Mouse (Mus musculus) embryo, embryonic 9.5 days (tissue): ENCODE measurements around the gene P4ha2.

Experiments used
- DNase-seq: peaks from one replicate; pipeline ENCODE4 v3.0.0-alpha.2; 2017; ENCODE audit errors: extremely low spot score

Gene P4ha2

DNA sequence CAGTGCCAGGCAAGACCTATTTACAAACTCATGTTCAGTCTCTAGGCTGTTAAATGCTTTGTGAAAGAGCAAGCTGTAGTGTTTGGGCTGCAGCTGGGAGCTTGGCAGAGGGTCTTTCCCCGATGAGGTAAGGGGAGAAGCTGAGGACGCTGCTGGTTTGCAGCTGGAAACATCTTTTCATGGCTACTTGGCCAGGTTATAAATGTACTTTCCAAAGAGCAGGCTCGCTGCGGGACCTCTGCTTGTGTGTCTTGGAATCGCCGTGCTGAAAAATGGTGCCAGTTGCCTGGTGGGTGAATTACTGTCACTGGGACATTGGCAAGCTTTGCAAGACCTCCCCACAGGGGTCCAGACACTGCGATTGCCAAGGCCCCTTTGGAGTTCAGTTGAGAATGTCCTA, 7.3 kb downstream of the P4ha2 start:
- no peak for DNase-seq

GRCm38 (mm10) chr11:54108131-54108530, 8.2 kb downstream of the P4ha2 start:
- DNase-seq: no peak

DNA sequence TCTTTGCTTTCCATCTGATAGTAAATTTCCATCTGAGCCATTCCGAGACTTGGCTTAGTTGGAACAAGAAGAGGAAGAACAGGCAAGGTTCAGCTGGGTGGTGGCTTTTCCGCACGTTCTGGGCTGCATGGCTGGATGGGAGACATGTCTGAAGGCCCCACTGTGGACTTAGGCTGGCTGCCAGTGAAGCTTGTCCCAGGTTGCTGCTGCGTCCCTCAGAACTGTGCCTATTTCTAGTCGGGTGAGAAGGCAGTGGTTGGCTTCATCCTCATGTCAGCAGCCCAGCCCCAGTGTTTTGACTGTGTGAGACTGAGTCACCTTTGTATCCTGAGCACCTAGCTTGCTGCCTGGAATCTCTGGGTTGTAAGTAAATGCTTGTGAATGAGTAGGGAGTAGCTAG, 9.0 kb downstream of the P4ha2 start:
- DNase-seq: no peak

DNA sequence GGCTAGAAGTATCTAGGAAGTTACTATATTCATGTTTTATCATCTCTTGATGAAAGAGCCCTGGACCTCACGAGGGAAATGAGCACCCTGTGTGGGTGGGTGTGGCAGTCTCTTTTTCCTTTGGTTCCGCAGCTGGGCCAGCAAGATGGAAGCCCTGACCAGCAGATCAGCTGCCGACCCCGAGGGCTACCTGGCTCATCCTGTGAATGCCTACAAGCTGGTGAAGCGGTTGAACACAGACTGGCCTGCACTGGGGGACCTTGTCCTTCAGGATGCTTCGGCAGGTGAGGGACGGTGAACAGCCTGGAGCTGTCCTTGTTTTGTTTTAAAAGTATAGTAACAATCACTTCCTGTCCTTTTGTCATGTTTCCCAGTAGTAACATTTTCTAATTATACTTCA, 11.4 kb downstream of the P4ha2 start:
- no peak for DNase-seq

DNA sequence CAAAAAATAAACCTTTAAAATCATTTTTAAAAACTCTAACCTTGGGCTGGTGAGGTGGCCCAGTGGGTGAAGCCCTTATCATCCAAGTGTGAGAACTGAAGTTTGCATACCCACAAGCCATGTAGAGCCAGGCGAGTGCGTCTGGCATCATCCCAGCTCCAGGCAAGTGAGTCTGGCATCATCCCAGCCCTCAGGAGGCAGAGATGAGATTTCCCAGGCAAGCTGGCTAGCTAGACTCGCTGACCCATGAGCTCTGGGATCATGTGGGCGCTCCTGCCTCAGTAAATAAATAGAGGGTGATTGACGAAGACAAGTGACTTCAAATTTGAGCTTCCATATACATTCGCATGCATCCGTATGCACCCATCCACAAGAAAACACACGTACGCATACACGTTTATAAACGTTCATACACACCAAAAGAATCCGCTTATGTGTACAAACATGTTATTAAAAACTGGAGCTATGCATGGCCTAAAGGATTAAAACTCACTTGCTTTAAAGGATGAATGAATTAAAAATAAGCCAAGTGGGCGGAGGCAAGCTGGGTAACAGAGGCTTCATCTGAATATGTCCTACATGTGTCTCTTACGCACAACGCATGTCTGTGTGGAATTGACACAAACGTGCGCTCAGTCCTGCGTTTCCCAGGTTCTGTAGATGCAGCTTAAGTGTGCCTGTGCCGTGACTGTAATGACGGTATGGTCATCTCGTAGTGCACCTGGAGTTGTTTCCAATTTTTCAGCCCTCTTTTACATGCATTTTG, 12.3 kb downstream of the P4ha2 start:
- DNase-seq: no peak

GRCm38 (mm10) chr11:54112920-54113319, 13.0 kb downstream of the P4ha2 start:
- peak; percentile 92 for DNase-seq

- no peak for DNase-seq
Observed at GRCm38 (mm10) chr11:54113352-54113751, 13.5 kb downstream of the P4ha2 start.

DNA sequence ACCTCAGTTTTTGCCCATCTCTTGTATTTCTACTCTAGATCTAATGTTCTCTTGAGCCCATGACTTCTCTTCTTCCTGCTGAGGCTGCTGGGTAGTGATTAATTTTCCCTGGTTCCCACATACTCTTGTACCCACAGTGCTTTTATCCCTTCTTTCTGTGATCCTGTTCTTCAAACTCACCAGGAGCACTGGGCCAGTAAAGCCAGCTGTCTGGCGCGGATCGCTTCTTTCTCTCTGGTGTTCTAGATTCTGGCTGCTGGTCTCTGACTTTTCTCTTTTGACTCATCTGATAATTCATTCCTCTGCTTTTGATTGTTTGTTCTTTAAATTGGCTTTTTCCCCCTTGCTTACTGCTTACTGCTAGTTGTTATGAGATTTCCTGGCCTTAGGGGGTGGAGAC, 14.9 kb downstream of the P4ha2 start:
- DNase-seq: no peak

- no peak for DNase-seq
Observed at GRCm38 (mm10) chr11:54115301-54115700, 15.4 kb downstream of the P4ha2 start.

DNA sequence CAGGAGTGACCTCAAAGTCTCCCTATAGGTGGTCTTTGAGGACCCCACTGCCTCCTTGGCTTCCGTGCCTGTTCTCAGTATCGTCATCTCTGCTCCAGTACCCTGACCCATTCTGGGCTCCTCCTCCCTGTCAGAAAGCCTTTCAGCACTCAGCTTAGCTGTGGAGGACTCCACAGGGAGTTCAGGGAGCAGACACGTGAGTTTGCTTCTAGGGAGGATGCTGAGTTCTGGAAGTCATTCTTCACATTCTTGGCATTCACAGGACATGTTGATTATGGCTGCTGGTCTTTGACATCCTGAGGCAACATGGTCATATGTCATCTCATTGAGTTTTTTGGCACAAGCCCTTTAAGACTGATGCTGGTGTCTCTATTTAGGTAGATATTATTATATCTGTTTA, 16.0 kb downstream of the P4ha2 start:
- DNase-seq: no peak

- DNase-seq: no peak
Observed at GRCm38 (mm10) chr11:54116406-54116805, 16.5 kb downstream of the P4ha2 start.

GRCm38 (mm10) chr11:54117096-54117495, 17.2 kb downstream of the P4ha2 start:
- DNase-seq: no peak

DNA sequence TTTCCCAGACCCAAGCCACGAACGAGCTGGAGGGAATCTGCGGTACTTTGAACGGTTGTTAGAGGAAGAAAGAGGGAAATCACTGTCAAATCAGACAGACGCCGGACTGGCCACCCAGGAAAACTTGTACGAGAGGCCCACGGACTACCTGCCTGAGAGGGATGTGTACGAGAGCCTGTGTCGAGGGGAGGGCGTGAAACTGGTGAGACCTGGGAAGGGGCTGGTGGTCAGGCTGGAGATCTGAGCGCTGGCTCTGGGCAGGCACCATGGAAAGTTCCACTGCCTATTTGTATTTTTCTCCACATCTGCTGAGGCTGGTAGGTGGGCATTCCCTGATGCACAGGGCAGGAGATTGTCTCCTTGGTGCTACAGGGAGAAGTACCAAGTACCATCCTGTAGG, 19.2 kb downstream of the P4ha2 start:
- no peak for DNase-seq

DNA sequence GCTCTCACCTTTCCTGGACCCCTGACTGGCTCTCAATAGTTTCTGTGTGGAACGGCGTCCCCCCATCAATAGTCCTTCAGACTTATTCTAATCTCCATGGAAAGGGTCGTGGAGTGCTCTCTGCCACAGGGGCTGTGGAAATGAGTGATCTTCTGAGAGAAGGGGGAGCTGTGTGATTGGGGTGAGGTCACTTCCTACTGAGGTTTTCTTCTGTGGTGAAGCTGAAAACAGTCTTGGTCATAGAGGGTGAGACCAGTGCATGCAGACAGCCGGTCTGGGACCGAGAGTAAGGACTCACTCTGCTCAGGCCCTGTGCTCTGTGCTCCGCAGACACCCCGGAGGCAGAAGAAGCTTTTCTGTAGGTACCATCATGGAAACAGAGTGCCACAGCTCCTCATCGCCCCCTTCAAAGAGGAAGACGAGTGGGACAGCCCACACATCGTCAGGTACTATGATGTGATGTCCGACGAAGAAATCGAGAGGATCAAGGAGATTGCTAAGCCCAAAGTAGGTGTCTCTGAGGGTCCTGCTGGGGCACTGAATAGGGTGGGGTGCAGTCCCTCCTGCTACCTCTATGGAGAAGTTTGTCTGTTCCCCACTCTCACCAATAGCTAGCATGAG, 20.0 kb downstream of the P4ha2 start:
- no peak for DNase-seq

- DNase-seq: no peak
Observed at GRCm38 (mm10) chr11:54122416-54123264, 22.7 kb downstream of the P4ha2 start.

GRCm38 (mm10) chr11:54125982-54126648, 26.2 kb downstream of the P4ha2 start:
- DNase-seq: no peak

DNA sequence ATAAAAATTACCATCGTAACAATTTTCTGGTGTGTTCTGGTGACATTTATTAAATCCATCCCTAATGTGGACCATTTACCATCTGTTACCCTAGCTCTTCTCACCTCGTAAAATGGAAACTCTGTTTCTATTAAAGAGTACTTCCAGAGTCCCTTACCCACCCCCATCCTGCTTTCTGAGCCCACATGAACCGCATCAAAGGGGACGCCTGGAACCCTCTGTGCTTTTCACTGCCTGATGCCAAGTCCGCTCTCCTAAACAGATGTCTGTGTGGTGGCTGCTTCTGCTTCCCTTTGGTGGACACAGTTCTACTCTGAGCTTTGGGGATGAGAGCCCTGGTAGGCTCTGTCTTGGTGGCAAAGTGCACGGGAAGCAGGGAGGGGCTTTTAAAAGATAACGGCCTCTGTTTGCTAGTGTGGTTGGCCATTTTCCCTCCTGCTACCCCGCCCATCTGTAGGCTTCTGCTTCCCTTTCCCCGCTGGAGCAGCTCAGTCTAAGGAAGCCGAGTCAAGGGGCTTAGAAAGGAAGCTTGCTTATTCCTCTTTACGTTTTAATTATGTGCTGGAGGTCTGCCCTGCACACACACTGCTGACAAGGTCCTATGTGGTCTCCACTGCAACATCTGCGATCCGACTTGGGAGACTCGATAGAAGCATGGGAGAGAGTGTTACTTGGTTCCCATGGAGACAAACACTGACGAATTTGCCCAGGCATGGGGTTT, 26.9 kb downstream of the P4ha2 start:
- no peak for DNase-seq

DNA sequence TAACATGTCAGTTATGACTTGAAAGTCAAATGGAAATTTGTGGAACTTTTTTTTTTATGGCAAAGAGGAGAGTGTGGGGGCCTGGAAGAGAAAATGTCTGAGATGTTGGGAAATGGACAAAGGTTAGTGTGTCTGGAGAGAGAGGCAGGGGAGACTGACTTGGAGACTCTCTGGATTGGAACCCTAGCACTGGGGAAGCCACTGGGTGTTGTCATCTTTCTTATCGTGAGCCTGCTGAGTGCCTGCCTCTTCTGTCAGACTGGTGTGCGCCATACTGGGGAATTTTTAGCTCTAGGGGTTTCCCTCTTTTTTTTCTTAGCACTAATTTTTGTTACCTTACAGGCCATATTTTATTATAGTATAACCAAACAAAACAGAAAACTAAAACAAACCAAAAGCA, 27.5 kb downstream of the P4ha2 start:
- DNase-seq: no peak

GRCm38 (mm10) chr11:54129955-54130354, 30.1 kb downstream of the P4ha2 start:
- no peak for DNase-seq

GRCm38 (mm10) chr11:54130721-54131120, 30.8 kb downstream of the P4ha2 start:
- no peak for DNase-seq

- no peak for DNase-seq
Observed at GRCm38 (mm10) chr11:54132290-54132689, 32.4 kb downstream of the P4ha2 start.
